Mouse (Mus musculus) stomach, embryonic 15.5 days (tissue): ENCODE measurements around the gene Slc25a33. TPM values are rescaled to one million over a fixed set of nuclear protein-coding genes. Genes with fewer than 3 reads are reported as not detected.

ENCODE experiments used
- ATAC-seq: fragments of 200-750 bp; cut with Nextera tagmentation; 2 replicates; pipeline ENCODE4 v1.8.0; 2017; ENCODE audit warnings: low read depth, moderate number of reproducible peaks, moderate TSS enrichment; ENCODE audit not compliant: insufficient read depth, low FRiP score
- H3K27ac ChIP-seq: fragments of 300-500 bp; sonication (generic); 2 replicates; pipeline ENCODE4 v1.5.1; 2015; ENCODE audit warnings: mild to moderate bottlenecking, inconsistent platforms
- H3K27me3 ChIP-seq: fragments of 300-500 bp; sonication (generic); replicated peaks from 2 replicates; pipeline ENCODE4 v1.6.1; 2015; ENCODE audit warnings: inconsistent platforms
- H3K36me3 ChIP-seq: fragments of 300-500 bp; sonication (generic); 2 replicates; pipeline ENCODE4 v1.6.1; 2015; ENCODE audit warnings: inconsistent platforms
- H3K4me1 ChIP-seq: fragments of 300-500 bp; sonication (generic); 2 replicates; pipeline ENCODE4 v1.6.1; 2015; ENCODE audit warnings: inconsistent platforms
- H3K4me2 ChIP-seq: fragments of 300-500 bp; sonication (generic); 2 replicates; pipeline ENCODE4 v1.6.1; 2015; ENCODE audit warnings: mild to moderate bottlenecking, inconsistent platforms
- H3K4me3 ChIP-seq: fragments of 300-500 bp; sonication (generic); replicated peaks from 2 replicates; pipeline ENCODE4 v1.5.1; 2015; ENCODE audit warnings: inconsistent platforms
- H3K9ac ChIP-seq: fragments of 300-500 bp; sonication (generic); 2 replicates; pipeline ENCODE4 v1.6.1; 2015; ENCODE audit warnings: inconsistent platforms
- H3K9me3 ChIP-seq: fragments of 300-500 bp; sonication (generic); 2 replicates; pipeline ENCODE4 v1.6.1; 2016; ENCODE audit warnings: inconsistent platforms
- WGBS: fragments of 180-500 bp; shearing (Covaris S2); methylation state at CpG from one replicate; pipeline ENCODE4 v1.1.7; 2015; 5-methylcytosine and 5-hydroxymethylcytosine counted together
- polyA plus RNA-seq: library from polyadenylated mRNA; unstranded; fragments of >200 nt; fragmentation: Nextera tagmentation; extraction: Ambion mirVana; gene quantifications from 2 replicates; pipeline ENCODE4 v1.2.1, GENCODE M21; 2015

The Slc25a33 gene
- polyA plus RNA-seq, 1 experiment from 2014 or later = 10.4 TPM

- Histone ChIP-seq H3K4me2 (no peak overlapping the region), H3K4me1 (no peaks in the 10 kb centered on the region), H3K9ac (no peak overlapping the region), H3K9me3 (no peaks in the 10 kb centered on the region), H3K27ac (no peak overlapping the region), H3K4me3 (no peak overlapping the region), H3K36me3 (peaks cover 57% of the 10 kb centered on the region), H3K27me3 (no peaks in the 10 kb centered on the region)
- no peak for ATAC-seq
- 85% methylated on average over 24 of the region's 24 CpGs for WGBS
These were observed 51.7 kb downstream of the Slc25a33 start for GRCm38 (mm10) chr4:149722104-149723020.

DNA sequence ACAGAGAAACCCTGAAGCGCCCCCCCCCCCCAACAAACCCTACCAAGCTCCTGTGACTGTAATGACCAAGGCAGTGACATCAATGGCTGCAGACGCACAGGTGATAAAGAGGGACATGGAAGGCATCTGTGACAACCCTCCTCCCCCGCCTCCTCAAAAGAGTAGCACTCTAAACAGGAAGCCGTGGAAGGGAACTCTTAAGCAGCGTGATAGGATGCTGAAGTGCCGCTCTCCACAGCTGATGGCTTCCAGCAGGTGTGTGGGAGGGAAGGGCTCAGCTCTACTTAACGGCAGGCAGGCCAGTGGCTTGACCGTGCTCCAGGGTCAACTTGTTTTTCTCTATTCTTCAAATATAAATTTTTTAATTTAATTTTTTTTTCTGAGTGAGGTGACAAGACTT, 52.9 kb downstream of the Slc25a33 start:
- ATAC-seq = no peak
- H3K36me3 ChIP-seq = peaks cover 58% of the 10 kb centered on the region
- no peak overlapping the region for H3K4me2 ChIP-seq
- no peaks in the 10 kb centered on the region for H3K9me3 ChIP-seq
- no peak overlapping the region for H3K4me3 ChIP-seq
- no peaks in the 10 kb centered on the region for H3K27me3 ChIP-seq
- no peaks in the 10 kb centered on the region for H3K4me1 ChIP-seq
- 74% methylated on average over 8 of the region's 8 CpGs for WGBS
- no peak overlapping the region for H3K27ac ChIP-seq
- H3K9ac ChIP-seq = no peak overlapping the region

GRCm38 (mm10) chr4:149719686-149720085, 54.4 kb downstream of the Slc25a33 start:
- Histone ChIP-seq H3K27me3 (no peaks in the 10 kb centered on the region), H3K27ac (no peak overlapping the region), H3K9me3 (no peaks in the 10 kb centered on the region), H3K36me3 (peaks cover 66% of the 10 kb centered on the region), H3K4me1 (no peaks in the 10 kb centered on the region), H3K4me3 (no peak overlapping the region), H3K9ac (no peak overlapping the region), H3K4me2 (no peak overlapping the region)
- 77% methylated on average over 6 of the region's 6 CpGs for WGBS
- no peak for ATAC-seq

- Histone ChIP-seq H3K27ac (no peak overlapping the region), H3K4me2 (no peak overlapping the region), H3K27me3 (no peaks in the 10 kb centered on the region), H3K4me1 (no peaks in the 10 kb centered on the region), H3K4me3 (no peak overlapping the region), H3K9ac (no peak overlapping the region), H3K9me3 (no peaks in the 10 kb centered on the region), H3K36me3 (peaks cover 48% of the 10 kb centered on the region)
- WGBS = 77% methylated on average over 3 of the region's 3 CpGs
- ATAC-seq = no peak
These were observed 59.5 kb downstream of the Slc25a33 start for GRCm38 (mm10) chr4:149714542-149714941.

DNA sequence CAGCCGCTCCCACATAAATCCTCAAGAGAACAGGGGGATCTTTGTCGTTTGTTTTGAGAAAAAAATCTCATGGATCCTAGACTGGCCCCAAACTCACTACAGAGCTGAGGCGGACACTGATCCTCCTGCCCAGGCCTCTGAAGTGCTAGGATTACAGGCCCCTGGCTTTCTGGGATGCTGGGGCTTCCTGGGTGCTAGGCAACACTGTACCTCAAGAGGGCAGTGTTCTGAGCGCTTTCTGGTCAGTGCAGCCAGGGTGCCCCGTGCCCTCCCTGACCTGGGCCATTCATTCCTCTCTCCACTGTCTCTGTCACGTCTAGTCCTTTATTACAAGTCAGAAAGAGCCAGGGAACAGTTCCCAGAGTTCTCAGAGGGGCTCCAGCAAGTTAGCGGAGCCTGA, 62.1 kb downstream of the Slc25a33 start:
- Histone ChIP-seq H3K4me3 (no peak overlapping the region), H3K36me3 (peaks cover 23% of the 10 kb centered on the region), H3K4me2 (no peak overlapping the region), H3K9ac (no peak overlapping the region), H3K4me1 (no peaks in the 10 kb centered on the region), H3K27ac (no peak overlapping the region), H3K9me3 (no peaks in the 10 kb centered on the region), H3K27me3 (no peaks in the 10 kb centered on the region)
- no peak for ATAC-seq
- WGBS = 26% methylated on average over 7 of the region's 7 CpGs

DNA sequence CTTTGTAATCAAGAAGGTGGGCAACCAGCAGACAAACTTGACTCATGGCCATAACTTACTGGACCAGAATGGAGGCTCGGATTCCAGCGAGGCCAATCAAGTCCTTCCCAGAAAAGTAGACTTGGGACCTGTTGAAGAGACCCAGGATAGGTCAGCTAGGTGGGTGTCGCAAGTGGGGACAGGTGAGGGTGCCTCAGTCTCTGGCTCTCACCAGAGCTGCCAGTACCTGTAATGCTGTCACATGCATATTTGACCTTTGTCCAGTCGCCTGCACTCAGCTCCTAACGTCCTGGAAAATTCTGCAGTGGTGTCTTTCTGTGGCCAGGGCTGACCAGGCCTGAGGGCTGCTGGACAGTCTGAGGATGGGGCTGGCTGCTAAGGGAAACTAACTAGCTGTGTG, 62.6 kb downstream of the Slc25a33 start:
- H3K4me3 ChIP-seq = no peak overlapping the region
- 86% methylated on average over 5 of the region's 5 CpGs for WGBS
- ATAC-seq = no peak
- H3K4me2 ChIP-seq = no peak overlapping the region
- H3K27ac ChIP-seq = no peak overlapping the region
- H3K27me3 ChIP-seq = no peaks in the 10 kb centered on the region
- H3K9ac ChIP-seq = no peak overlapping the region
- H3K36me3 ChIP-seq = peaks cover 19% of the 10 kb centered on the region
- no peaks in the 10 kb centered on the region for H3K9me3 ChIP-seq
- no peaks in the 10 kb centered on the region for H3K4me1 ChIP-seq

GRCm38 (mm10) chr4:149710510-149710909, 63.6 kb downstream of the Slc25a33 start:
- no peak overlapping the region for H3K4me2 ChIP-seq
- peak; percentile 75; the same call in 1 of the 2 replicates for ATAC-seq
- H3K9me3 ChIP-seq = no peaks in the 10 kb centered on the region
- WGBS = 24% methylated on average over 5 of the region's 5 CpGs
- peaks cover 10% of the 10 kb centered on the region for H3K36me3 ChIP-seq
- H3K27ac ChIP-seq = no peak overlapping the region
- no peaks in the 10 kb centered on the region for H3K4me1 ChIP-seq
- H3K4me3 ChIP-seq = no peak overlapping the region
- H3K9ac ChIP-seq = no peak overlapping the region
- H3K27me3 ChIP-seq = no peaks in the 10 kb centered on the region

GRCm38 (mm10) chr4:149705941-149706340, 68.1 kb downstream of the Slc25a33 start:
- no peak overlapping the region for H3K4me3 ChIP-seq
- H3K27ac ChIP-seq = no peak overlapping the region
- H3K4me1 ChIP-seq = no peaks in the 10 kb centered on the region
- H3K9ac ChIP-seq = no peak overlapping the region
- WGBS = 88% methylated on average over 8 of the region's 8 CpGs
- H3K4me2 ChIP-seq = no peak overlapping the region
- no peaks in the 10 kb centered on the region for H3K36me3 ChIP-seq
- ATAC-seq = no peak
- no peaks in the 10 kb centered on the region for H3K9me3 ChIP-seq
- no peaks in the 10 kb centered on the region for H3K27me3 ChIP-seq

DNA sequence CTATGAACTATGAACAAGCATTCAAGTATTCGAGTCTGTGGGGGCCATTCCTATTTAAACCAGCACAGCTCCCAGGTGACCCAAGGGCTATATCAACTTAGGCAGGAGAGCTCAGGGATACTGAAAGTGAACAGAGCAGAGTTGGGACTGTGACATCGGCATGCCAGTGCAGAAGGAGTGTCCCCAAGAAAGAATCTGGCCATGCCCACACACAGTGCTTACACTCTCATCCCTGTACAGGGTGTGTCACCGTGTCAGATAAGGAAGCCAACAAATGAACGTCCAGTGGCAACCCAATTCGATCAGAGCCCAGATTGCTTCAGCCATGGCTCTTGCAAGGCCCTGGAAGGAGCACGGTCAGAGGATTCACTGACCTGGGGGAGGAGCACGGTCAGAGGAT, 68.8 kb downstream of the Slc25a33 start:
- Histone ChIP-seq H3K9ac (no peak overlapping the region), H3K4me2 (no peak overlapping the region), H3K36me3 (no peaks in the 10 kb centered on the region), H3K9me3 (no peaks in the 10 kb centered on the region), H3K4me3 (no peak overlapping the region), H3K27ac (no peak overlapping the region), H3K4me1 (no peaks in the 10 kb centered on the region), H3K27me3 (no peaks in the 10 kb centered on the region)
- no peak for ATAC-seq
- WGBS = 53% methylated on average over 7 of the region's 7 CpGs

DNA sequence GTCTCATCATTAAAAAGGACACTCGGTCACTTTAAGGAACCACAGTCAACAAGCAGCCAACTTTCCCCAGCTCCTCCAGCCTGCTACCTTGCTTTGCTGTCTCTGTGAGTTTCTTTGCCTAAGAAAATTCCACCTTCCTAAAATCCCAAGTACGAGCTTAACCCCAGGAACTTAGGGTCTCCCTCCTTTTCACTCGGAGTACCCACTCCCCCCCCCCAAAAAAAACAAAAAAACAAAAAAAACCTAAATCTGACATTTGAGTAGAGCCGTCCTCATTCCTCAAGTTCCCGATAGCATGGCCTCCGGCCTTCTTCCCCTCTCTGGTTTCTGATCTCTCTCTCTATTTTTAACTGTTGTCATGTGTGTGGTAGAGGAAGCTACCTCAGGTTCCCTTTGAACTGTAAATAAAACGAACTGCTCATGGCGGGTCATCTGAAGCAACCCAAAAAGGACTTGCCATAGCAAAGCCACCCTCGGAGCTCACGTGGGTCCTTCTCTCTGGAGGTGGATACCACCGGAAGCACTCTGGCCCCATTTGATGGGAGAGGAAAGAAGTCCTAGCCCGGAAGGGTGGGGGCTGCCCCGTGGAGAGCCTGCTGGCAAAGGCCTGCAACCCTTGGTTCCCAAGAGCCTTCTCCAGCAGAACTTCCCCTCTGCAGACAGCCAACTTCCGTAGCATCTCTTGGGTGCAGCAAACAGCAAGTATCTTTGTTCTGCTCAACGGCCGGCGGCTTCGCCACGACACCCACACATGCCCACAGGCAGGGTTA, 71.7 kb downstream of the Slc25a33 start, which contains the start of gene Pik3cd:
TSS of gene Pik3cd (minus strand) at position 362 of the 770 bp plus-strand sequence.
- no peak within 1 kb of the TSS for H3K4me3 ChIP-seq
- H3K9ac ChIP-seq = no peak within 1 kb of the TSS
- no peak within 1 kb of the TSS for H3K4me2 ChIP-seq
- ATAC-seq = peak; percentile 41; the same call in 1 of the 2 replicates
- no peak within 1 kb of the TSS for H3K27ac ChIP-seq
- peaks cover 5% of the 10 kb centered on the region for H3K4me1 ChIP-seq
- WGBS = 62% methylated on average over 19 of the region's 19 CpGs
- H3K27me3 ChIP-seq = no peaks in the 10 kb centered on the region
- no peaks in the 10 kb centered on the region for H3K36me3 ChIP-seq
- H3K9me3 ChIP-seq = no peaks in the 10 kb centered on the region

DNA sequence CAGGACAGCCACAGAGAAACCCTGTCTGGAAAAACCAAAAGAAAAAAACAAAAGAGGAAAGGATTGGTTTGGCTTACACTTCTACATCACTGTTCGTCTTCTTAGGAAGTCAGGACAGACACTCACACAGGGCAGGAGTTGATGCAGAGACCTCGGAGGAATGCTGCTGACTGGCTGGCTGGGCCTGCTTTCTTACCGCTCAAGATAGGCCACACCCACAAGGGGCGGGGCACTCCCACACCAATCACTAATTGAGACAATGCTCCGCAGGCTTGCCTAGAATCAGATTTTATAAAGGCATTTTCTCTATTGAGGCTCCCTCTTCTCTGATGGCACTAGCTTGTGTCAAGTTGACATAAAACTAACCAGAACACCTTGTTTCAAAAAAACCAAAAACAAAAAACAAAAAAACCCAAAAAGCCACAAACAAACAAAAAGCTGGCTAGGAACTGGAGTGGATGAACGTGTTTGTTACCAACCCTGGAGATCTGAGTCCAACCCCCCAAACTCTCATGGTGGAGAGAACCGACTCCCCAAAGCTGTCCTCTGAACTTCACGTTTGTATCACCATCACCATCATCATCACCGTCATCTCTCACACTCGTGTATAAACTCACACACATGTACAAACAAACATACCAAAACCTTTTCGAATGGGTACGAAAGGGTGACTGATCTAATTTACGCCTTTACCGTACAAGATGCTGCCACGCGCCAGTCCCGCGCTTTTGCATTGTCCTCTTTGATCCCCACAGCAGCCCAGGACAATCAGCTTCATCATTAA, 72.5 kb downstream of the Slc25a33 start:
- peaks cover 5% of the 10 kb centered on the region for H3K4me1 ChIP-seq
- H3K4me2 ChIP-seq = no peak overlapping the region
- ATAC-seq = no peak
- no peak overlapping the region for H3K9ac ChIP-seq
- 60% methylated on average over 18 of the region's 18 CpGs for WGBS
- no peaks in the 10 kb centered on the region for H3K36me3 ChIP-seq
- no peak overlapping the region for H3K4me3 ChIP-seq
- H3K27me3 ChIP-seq = 0 out of 2 replicates have a peak, but pooled peaks cover 5% of the 10 kb centered on the region
- no peaks in the 10 kb centered on the region for H3K9me3 ChIP-seq
- H3K27ac ChIP-seq = no peak overlapping the region
